Mouse (Mus musculus) frontal cortex, postnatal 36 days (tissue): ENCODE measurements around the gene Zfp185.
"Not testable (repeated sequence)": the region's sequence is repeated elsewhere in the genome, so short reads cannot be mapped to it uniquely, and the experiment has no call there.

Experiments
- DNase-seq, 2 experiments: peaks; one replicate each; pipeline ENCODE4 v3.0.0; 2022; ENCODE audit warnings: low spot score in 2 of 2

Gene Zfp185

GRCm38 (mm10) chrX:73062323-73062722, 75.2 kb downstream of the Zfp185 start:
- DNase-seq, result no peak

GRCm38 (mm10) chrX:73063512-73064414, 76.6 kb downstream of the Zfp185 start:
- peak; percentile 21 to 31 for DNase-seq

- DNase-seq, result no peak
Measured at GRCm38 (mm10) chrX:73064415-73064793, 77.3 kb downstream of the Zfp185 start, which contains the start of gene Pnma3. Pnma3 (plus strand) TSS chrX:73064787.

GRCm38 (mm10) chrX:73066765-73067312, 79.7 kb downstream of the Zfp185 start:
- DNase-seq, result not testable (repeated sequence)
